9 mouse cellular contexts compared by ENCODE assay signal in the genomic region with DNA sequence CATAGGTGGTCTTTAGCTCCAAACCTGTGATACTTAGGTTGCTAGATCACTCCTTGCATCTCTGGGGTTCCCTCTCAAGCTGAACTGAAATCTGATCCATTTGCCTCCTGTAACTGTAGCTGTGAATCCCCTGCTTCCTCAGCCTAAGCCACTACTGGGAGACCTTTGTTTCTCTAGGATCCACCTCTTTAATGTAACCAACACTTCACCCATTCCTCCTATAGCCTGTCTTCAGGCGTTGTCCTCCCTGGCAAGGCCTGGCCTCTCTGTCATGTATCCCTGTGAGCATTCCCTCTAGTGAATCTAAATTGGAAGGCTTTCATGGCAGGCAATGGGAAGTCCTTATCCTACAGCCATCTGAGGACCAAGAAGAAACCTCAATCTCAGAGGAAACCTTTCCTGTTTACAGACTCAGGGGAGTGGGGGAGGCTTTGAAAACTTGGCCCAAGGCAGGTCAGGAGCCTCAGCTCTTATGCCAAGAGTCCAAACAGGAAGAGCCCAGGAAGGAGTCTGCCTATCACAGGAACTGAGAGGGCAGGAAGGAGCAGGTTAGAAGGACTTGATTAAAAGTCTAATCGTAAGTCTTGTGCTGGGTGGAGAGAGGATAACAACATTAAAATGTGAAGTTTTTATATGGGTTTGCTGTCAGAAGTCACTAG. TPM values are rescaled to one million over a fixed set of nuclear protein-coding genes. Genes with fewer than 3 reads are reported as not detected.
DNase-seq lines count a peak whose midpoint lies in the region; ATAC-seq lines count a peak whose summit lies in the region.
"Had no signal": no experiment of that assay in that cellular context is flagged by ENCODE, and none has a peak within 500 bp of the region (broad histone marks: within the 10 kb centered on the region; RNA-seq: fewer than 3 reads in every experiment).

No protein-coding gene starts in this region.

- no peak overlapping the region for H3K9ac ChIP-seq in liver, embryonic 11.5 days (ENCODE audit: low read depth, low read length)
- H3K9ac ChIP-seq: hindbrain, embryonic 15.5 days had no signal

- peak; percentile 48; the same call in 1 of the 2 replicates for ATAC-seq in liver, embryonic 11.5 days (replicated peaks; ENCODE audit: low FRiP score)

- no peak overlapping the region for H3K27ac ChIP-seq in liver, embryonic 11.5 days (ENCODE audit: low read depth, low read length)
- H3K27ac ChIP-seq: hindbrain, embryonic 15.5 days had no signal

- 42% methylated on average over 2 of the region's 2 CpGs for WGBS in liver, embryonic 11.5 days

- DNase-seq in 416B (ENCODE audit: low read depth) = peak; percentile 64
- DNase-seq in adrenal gland, postnatal 36 days = peak; percentile 17 to 50
- DNase-seq in heart, postnatal 4 days = peak; percentile 34
- no peak for DNase-seq in liver, embryonic 11.5 days (ENCODE audit: low spot score)
- DNase-seq in frontal cortex, postnatal 10 days (ENCODE audit: low spot score in 2 of 2) = no peak
- DNase-seq in B cell, adult 2 months = no peak
- DNase-seq in left cerebral cortex, adult 9 months (ENCODE audit: low spot score in 2 of 2) = no peak
- DNase-seq in frontal cortex, postnatal 36 days (ENCODE audit: low spot score in 2 of 2) = no peak

- H3K36me3 ChIP-seq in liver, embryonic 11.5 days (ENCODE audit: control insufficient read depth, insufficient read depth, low read length) = no peaks in the 10 kb centered on the region; the same call in 1 of the 2 replicates
- H3K36me3 ChIP-seq: hindbrain, embryonic 15.5 days had no signal

- no peaks in the 10 kb centered on the region for H3K9me3 ChIP-seq in liver, embryonic 11.5 days (ENCODE audit: control insufficient read depth, low read length)
- H3K9me3 ChIP-seq: hindbrain, embryonic 15.5 days had no signal

- no peak overlapping the region for H3K4me3 ChIP-seq in liver, embryonic 11.5 days (ENCODE audit: low read depth, low read length)
- H3K4me3 ChIP-seq: hindbrain, embryonic 15.5 days had no signal

- H3K4me2 ChIP-seq in liver, embryonic 11.5 days = no peak overlapping the region
- H3K4me2 ChIP-seq: hindbrain, embryonic 15.5 days had no signal

- no peaks in the 10 kb centered on the region; the same call in none of the 2 replicates for H3K4me1 ChIP-seq in liver, embryonic 11.5 days (replicated peaks; ENCODE audit: control insufficient read depth, insufficient read depth, low read length)

- H3K27me3 ChIP-seq in liver, embryonic 11.5 days (replicated peaks; ENCODE audit: control insufficient read depth, insufficient read depth, low read length) = no peaks in the 10 kb centered on the region
- H3K27me3 ChIP-seq: hindbrain, embryonic 15.5 days had no signal

RNA-seq across cellular contexts. Expression of a gene that starts 28.7 kb away (rescaled TPM):
- total RNA-seq in adrenal gland, postnatal 36 days (2021) = 100 to 1,000 TPM in 1 of 2 experiments, 10 to 100 TPM in 1; 93.6 to 103 TPM
- total RNA-seq in heart, postnatal 4 days (2021) = 100 to 1,000 TPM; 153 to 156 TPM
- polyA plus RNA-seq in liver, embryonic 11.5 days (2014; fragmentation: Nextera tagmentation; extraction: Ambion mirVana) = 48.5 and 55.3 TPM in 2 replicates

Comparison
In these comparisons a context has a peak if more than half of its experiments do, and no peak if none do; other contexts are left out.
1. DNase-seq: peak in 416B (single experiment), adrenal gland, postnatal 36 days (2 of 2) and heart, postnatal 4 days (single experiment); none in liver, embryonic 11.5 days (single experiment), frontal cortex, postnatal 10 days (0 of 2), B cell, adult 2 months (0 of 2), left cerebral cortex, adult 9 months (0 of 2) and frontal cortex, postnatal 36 days (0 of 2).